Mouse (Mus musculus): ENCODE results near the gene N4bp1. TPM values are rescaled to one million over a fixed set of nuclear protein-coding genes. Genes with fewer than 3 reads are reported as not detected.

The N4bp1 gene
- polyA plus RNA-seq, 1 experiment from 2014 or later = 9.3 TPM

DNA sequence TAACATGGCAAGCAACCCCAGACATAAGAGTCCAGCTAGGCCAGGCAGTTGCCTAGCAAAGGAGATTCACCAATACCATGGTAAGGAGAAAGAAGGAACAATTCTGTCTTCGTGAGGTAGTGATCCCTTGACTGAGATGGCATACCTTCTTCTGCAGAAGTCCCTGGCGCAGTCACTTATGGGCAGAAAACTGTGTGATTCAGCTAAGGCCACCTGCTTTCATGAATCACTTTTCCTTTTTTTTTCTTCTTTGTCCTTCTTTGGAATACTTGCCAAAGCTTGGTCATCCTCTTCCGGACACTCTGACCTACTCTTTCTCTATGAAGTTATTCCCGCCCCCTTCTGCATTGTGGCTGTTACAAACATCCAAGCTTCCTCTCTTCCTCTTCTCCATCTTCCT lies 8.5 kb upstream of the N4bp1 start:
- no peaks in the 10 kb centered on the region for H3K27me3 ChIP-seq
- no peak overlapping the region for H3K27ac ChIP-seq (replicated peaks)
- no peak overlapping the region for H3K4me2 ChIP-seq
- H3K9me3 ChIP-seq = no peaks in the 10 kb centered on the region
- H3K4me3 ChIP-seq = no peak overlapping the region
- 95% methylated on average over 4 of the region's 4 CpGs for WGBS
- no peak overlapping the region for H3K9ac ChIP-seq
- H3K4me1 ChIP-seq (replicated peaks) = no peaks in the 10 kb centered on the region
- no peak for ATAC-seq (ENCODE audit: low read depth)
- no peaks in the 10 kb centered on the region for H3K36me3 ChIP-seq

DNA sequence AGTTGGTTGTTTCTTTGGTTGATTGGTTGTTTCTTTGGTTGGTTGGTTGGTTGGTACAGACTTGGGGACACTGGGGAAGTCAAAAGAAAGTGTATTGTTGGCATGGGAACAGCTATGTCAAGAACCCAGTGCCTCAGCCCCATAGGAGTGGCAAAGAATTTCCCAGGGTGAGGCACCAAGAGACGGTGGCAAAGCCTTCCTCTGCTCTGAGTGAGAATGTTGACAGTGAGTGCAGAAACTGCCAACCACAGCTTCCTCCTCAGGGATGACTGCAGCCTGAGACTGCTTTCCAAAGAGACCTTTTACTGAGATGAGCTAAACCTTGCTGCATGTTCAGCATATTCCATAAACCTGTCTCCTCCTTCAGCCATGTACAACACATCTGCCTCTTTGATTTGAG lies 6.5 kb upstream of the N4bp1 start:
- 75% methylated on average over 1 of the region's 1 CpGs for WGBS
- no peak overlapping the region for H3K27ac ChIP-seq (replicated peaks)
- no peaks in the 10 kb centered on the region for H3K9me3 ChIP-seq
- no peaks in the 10 kb centered on the region for H3K27me3 ChIP-seq
- no peak for ATAC-seq (ENCODE audit: low read depth)
- H3K4me2 ChIP-seq = no peak overlapping the region
- H3K4me3 ChIP-seq = no peak overlapping the region
- no peaks in the 10 kb centered on the region for H3K36me3 ChIP-seq
- H3K4me1 ChIP-seq (replicated peaks) = no peaks in the 10 kb centered on the region
- no peak overlapping the region for H3K9ac ChIP-seq

GRCm38 (mm10) chr8:86888058-86888939 lies 3.2 kb upstream of the N4bp1 start:
- Histone ChIP-seq H3K36me3 (no peaks in the 10 kb centered on the region), H3K9me3 (no peaks in the 10 kb centered on the region), H3K4me2 (no peak overlapping the region), H3K4me1 (replicated peaks) (peaks cover 7% of the 10 kb centered on the region), H3K27ac (replicated peaks) (no peak overlapping the region), H3K9ac (no peak overlapping the region), H3K4me3 (no peak overlapping the region), H3K27me3 (no peaks in the 10 kb centered on the region)
- 71% methylated on average over 11 of the region's 11 CpGs for WGBS
- ATAC-seq (ENCODE audit: low read depth) = no peak

DNA sequence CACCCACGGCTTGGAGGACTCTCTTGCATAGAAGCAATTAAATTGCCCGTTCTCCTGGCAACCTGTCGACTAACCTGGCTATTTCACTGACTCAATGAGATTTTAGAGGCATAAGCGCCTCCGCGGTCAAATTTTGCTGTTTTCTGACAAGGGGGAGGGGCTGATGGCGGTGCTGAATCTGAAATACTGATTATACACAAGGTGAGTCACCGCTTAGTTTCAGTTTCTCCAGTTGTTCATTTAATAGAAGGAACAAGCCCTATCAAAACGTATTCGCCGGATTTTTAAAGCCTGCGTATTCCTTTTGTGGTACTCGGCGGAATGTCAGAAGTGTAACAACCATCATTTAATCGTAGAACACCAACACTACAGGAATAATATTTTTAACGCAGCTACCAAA lies 991 bp downstream of the N4bp1 start:
- no peak for ATAC-seq (ENCODE audit: low read depth)
- peak overlapping the region; percentile 94 for H3K9ac ChIP-seq
- 2% methylated on average over 16 of the region's 16 CpGs for WGBS

DNA sequence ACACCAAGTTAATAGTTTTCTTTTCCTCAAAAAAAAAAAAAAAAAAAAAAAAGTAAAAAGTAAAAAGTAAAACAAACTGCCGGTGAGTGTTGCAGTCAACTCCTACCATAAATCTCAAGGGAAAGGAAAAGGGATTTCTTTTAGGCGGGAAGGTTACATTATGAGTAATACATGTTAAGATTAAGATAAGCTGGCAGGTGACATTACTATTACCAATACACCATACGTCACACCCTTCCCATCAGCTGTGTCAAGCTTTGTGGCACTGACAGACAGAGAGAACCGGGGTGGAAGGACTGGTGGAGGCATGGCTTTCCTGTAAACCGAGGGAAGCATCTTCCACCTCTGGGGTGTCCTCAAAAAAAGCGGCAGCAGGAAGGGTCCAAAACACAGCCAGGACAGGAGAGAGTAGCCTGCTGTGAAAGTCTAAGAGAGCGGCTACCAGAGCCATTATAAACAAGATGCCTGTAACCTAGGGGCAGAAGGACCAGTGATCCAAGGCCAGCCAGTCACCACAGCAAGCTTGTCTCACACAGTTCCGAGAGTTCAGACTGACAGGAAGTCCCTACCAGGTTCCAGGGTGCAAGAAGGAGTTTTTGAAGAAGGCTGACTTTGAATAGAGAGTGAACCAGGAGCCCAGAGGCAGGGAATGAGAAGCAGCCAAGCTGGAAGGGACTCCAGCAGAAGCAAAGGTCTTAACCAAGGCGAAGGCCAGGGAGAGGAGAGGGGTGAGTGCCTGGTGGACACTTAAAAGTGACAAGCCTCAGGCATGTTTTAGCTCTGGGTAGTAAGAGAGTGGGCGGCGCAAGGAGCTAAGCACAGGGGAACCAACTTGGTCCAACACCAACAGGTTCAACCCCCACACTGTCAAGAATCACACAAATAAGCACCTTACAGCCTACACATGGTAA lies 2.2 kb downstream of the N4bp1 start:
- no peaks in the 10 kb centered on the region for H3K27me3 ChIP-seq
- no peak for ATAC-seq (ENCODE audit: low read depth)
- no peaks in the 10 kb centered on the region for H3K9me3 ChIP-seq
- no peak overlapping the region for H3K27ac ChIP-seq (replicated peaks)
- peak overlapping the region; percentile 96 for H3K4me3 ChIP-seq
- H3K9ac ChIP-seq = peak overlapping the region; percentile 94
- peak overlapping the region; percentile 85 for H3K4me2 ChIP-seq
- peaks cover 5% of the 10 kb centered on the region; the same call in 1 of the 2 replicates for H3K36me3 ChIP-seq
- 76% methylated on average over 11 of the region's 11 CpGs for WGBS
- H3K4me1 ChIP-seq (replicated peaks) = peaks cover 30% of the 10 kb centered on the region

More for the DNA sequence above, 991 bp downstream of the N4bp1 start:
- Histone ChIP-seq H3K4me3 (peak overlapping the region; percentile 96), H3K27me3 (no peaks in the 10 kb centered on the region), H3K4me1 (replicated peaks) (peaks cover 30% of the 10 kb centered on the region), H3K36me3 (peaks cover 5% of the 10 kb centered on the region; the same call in 1 of the 2 replicates), H3K9me3 (no peaks in the 10 kb centered on the region), H3K4me2 (peak overlapping the region; percentile 85), H3K27ac (replicated peaks) (peak overlapping the region; percentile 96)

DNA sequence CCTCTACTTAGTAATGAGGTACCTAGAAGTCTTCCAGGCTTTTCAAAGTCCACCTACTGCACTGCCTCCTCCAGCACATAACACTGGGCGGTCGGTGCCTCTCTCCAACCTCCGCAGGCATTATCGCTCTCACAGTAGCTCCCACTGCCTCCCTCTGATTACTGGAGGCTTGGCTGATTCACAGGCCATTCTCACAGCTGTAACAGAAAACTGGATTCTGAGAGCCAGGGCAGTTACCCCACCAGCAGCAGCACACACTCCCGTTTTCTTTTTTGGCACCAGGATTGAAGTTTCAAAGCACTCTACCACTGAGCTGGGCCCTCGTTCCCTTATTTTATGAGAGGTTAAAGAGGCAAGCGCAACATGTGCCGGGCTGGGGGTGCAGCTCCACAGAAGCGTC lies 3.1 kb downstream of the N4bp1 start:
- no peak overlapping the region for H3K4me3 ChIP-seq
- no peak overlapping the region for H3K9ac ChIP-seq
- no peak for ATAC-seq (ENCODE audit: low read depth)
- peaks cover 30% of the 10 kb centered on the region for H3K4me1 ChIP-seq (replicated peaks)
- H3K27ac ChIP-seq (replicated peaks) = no peak overlapping the region
- WGBS = 83% methylated on average over 9 of the region's 9 CpGs
- H3K9me3 ChIP-seq = no peaks in the 10 kb centered on the region
- no peak overlapping the region for H3K4me2 ChIP-seq
- peaks cover 5% of the 10 kb centered on the region; the same call in 1 of the 2 replicates for H3K36me3 ChIP-seq
- H3K27me3 ChIP-seq = no peaks in the 10 kb centered on the region

GRCm38 (mm10) chr8:86881068-86881609 lies 3.9 kb downstream of the N4bp1 start:
- WGBS = 91% methylated on average over 11 of the region's 11 CpGs
- peaks cover 30% of the 10 kb centered on the region for H3K4me1 ChIP-seq (replicated peaks)
- no peak overlapping the region for H3K4me2 ChIP-seq
- no peaks in the 10 kb centered on the region for H3K9me3 ChIP-seq
- ATAC-seq (ENCODE audit: low read depth) = no peak
- no peaks in the 10 kb centered on the region for H3K27me3 ChIP-seq
- H3K27ac ChIP-seq (replicated peaks) = no peak overlapping the region
- no peak overlapping the region for H3K9ac ChIP-seq
- H3K36me3 ChIP-seq = peaks cover 5% of the 10 kb centered on the region; the same call in 1 of the 2 replicates
- no peak overlapping the region for H3K4me3 ChIP-seq

- no peak overlapping the region for H3K4me2 ChIP-seq
- H3K27me3 ChIP-seq = no peaks in the 10 kb centered on the region
- H3K36me3 ChIP-seq = peaks cover 5% of the 10 kb centered on the region; the same call in 1 of the 2 replicates
- no peak overlapping the region for H3K9ac ChIP-seq
- no peak overlapping the region for H3K4me3 ChIP-seq
- WGBS = 93% methylated on average over 2 of the region's 2 CpGs
- no peak overlapping the region for H3K27ac ChIP-seq (replicated peaks)
- peaks cover 36% of the 10 kb centered on the region for H3K4me1 ChIP-seq (replicated peaks)
- H3K9me3 ChIP-seq = no peaks in the 10 kb centered on the region
- ATAC-seq (ENCODE audit: low read depth) = no peak
These were observed 8.2 kb downstream of the N4bp1 start for GRCm38 (mm10) chr8:86876831-86877230.

- ATAC-seq (ENCODE audit: low read depth) = no peak
- peaks cover 37% of the 10 kb centered on the region for H3K4me1 ChIP-seq (replicated peaks)
- no peak overlapping the region for H3K9ac ChIP-seq
- H3K4me3 ChIP-seq = no peak overlapping the region
- 92% methylated on average over 2 of the region's 2 CpGs for WGBS
- no peaks in the 10 kb centered on the region for H3K9me3 ChIP-seq
- H3K36me3 ChIP-seq = no peaks in the 10 kb centered on the region
- no peak overlapping the region for H3K27ac ChIP-seq (replicated peaks)
- no peak overlapping the region for H3K4me2 ChIP-seq
- no peaks in the 10 kb centered on the region for H3K27me3 ChIP-seq
These were observed 11.0 kb downstream of the N4bp1 start for GRCm38 (mm10) chr8:86874055-86874454.

- 0 out of 2 replicates have a peak, but pooled peaks have one; percentile 27 for ATAC-seq (ENCODE audit: low read depth)
These were observed 11.9 kb downstream of the N4bp1 start for GRCm38 (mm10) chr8:86873151-86873550.

GRCm38 (mm10) chr8:86872097-86872815 lies 12.8 kb downstream of the N4bp1 start:
- H3K9me3 ChIP-seq = no peaks in the 10 kb centered on the region
- H3K36me3 ChIP-seq = no peaks in the 10 kb centered on the region
- no peak for ATAC-seq (ENCODE audit: low read depth)
- H3K4me2 ChIP-seq = no peak overlapping the region
- no peaks in the 10 kb centered on the region for H3K27me3 ChIP-seq
- WGBS = 95% methylated on average over 11 of the region's 11 CpGs
- H3K4me3 ChIP-seq = no peak overlapping the region
- no peak overlapping the region for H3K9ac ChIP-seq
- peaks cover 37% of the 10 kb centered on the region for H3K4me1 ChIP-seq (replicated peaks)
- no peak overlapping the region for H3K27ac ChIP-seq (replicated peaks)

More at GRCm38 (mm10) chr8:86873151-86873550, 11.9 kb downstream of the N4bp1 start:
- H3K9ac ChIP-seq = no peak overlapping the region
- H3K4me1 ChIP-seq (replicated peaks) = peaks cover 37% of the 10 kb centered on the region
- H3K27me3 ChIP-seq = no peaks in the 10 kb centered on the region
- H3K27ac ChIP-seq (replicated peaks) = 0 out of 2 replicates have a peak overlapping the region, but pooled peaks have one; percentile 38
- no peak overlapping the region for H3K4me2 ChIP-seq
- H3K9me3 ChIP-seq = no peaks in the 10 kb centered on the region
- H3K4me3 ChIP-seq = no peak overlapping the region
- H3K36me3 ChIP-seq = no peaks in the 10 kb centered on the region
- WGBS = 75% methylated on average over 2 of the region's 2 CpGs
